Mouse (Mus musculus) bone marrow macrophage, adult 2 months (primary cell): ENCODE results near the gene Fbxw15.

Source experiments
- CTCF ChIP-seq: IDR thresholded peaks from 2 replicates; pipeline ENCODE4 v1.5.1; 2012; ENCODE audit warnings: low read depth, mild to moderate bottlenecking, low read length, moderate library complexity
- POLR2A ChIP-seq: IDR thresholded peaks from 2 replicates; pipeline ENCODE4 v1.6.1; 2012; ENCODE audit warnings: mild to moderate bottlenecking, low read depth, low read length, borderline replicate concordance

- no peak for TF ChIP-seq POLR2A
- TF ChIP-seq CTCF, result no peak
These were observed 44.5 kb downstream of the Fbxw15 start for GRCm38 (mm10) chr9:109523385-109524064.
